Mouse (Mus musculus) cerebellum, adult 2 months (tissue): Measurements from ENCODE around the gene Cds1. TPM values are rescaled to one million over a fixed set of nuclear protein-coding genes. Genes with fewer than 3 reads are reported as not detected.
A peak's percentile ranks its signal among the peaks of the same experiment; 100 is the strongest.

Experiments
- DNase-seq, 2 experiments: peaks; one replicate each; pipeline ENCODE4 v3.0.0; 2021
- H3K27ac ChIP-seq: fragments of 200-500 bp; 2 replicates; pipeline ENCODE4 v1.5.1; 2012; ENCODE audit warnings: low read length, control low read depth, inconsistent platforms; ENCODE audit not compliant: insufficient read depth
- H3K27me3 ChIP-seq: fragments of 200-500 bp; 2 replicates; pipeline ENCODE4 v1.6.1; 2012; ENCODE audit warnings: inconsistent platforms, mild to moderate bottlenecking, low read length, moderate library complexity; ENCODE audit not compliant: control insufficient read depth, insufficient read depth
- H3K4me1 ChIP-seq: fragments of 200-500 bp; 2 replicates; pipeline ENCODE4 v1.6.1; 2011; ENCODE audit warnings: low read length; ENCODE audit not compliant: control insufficient read depth, insufficient read depth
- H3K4me3 ChIP-seq: fragments of 200-500 bp; replicated peaks from 2 replicates; pipeline ENCODE3; 2011; ENCODE audit warnings: mild to moderate bottlenecking, low read depth, low read length, control low read depth; ENCODE audit not compliant: insufficient read depth
- CTCF ChIP-seq: fragments of 200-500 bp; IDR thresholded peaks from 2 replicates; pipeline ENCODE4 v1.5.1; 2011; ENCODE audit warnings: low read depth, mild to moderate bottlenecking, control low read depth, low read length, moderate library complexity, borderline replicate concordance; ENCODE audit not compliant: insufficient read depth
- POLR2A ChIP-seq: fragments of 200-500 bp; IDR thresholded peaks from 2 replicates; pipeline ENCODE4 v1.6.1; 2011; ENCODE audit warnings: low read length, control low read depth, borderline replicate concordance; ENCODE audit not compliant: insufficient read depth
- WGBS: fragments of 180-500 bp; shearing (Covaris S2); methylation state at CpG from one replicate; pipeline ENCODE4 v1.1.7; 2018; 5-methylcytosine and 5-hydroxymethylcytosine counted together
- polyA plus RNA-seq: library from polyadenylated mRNA; depleted of rRNA; stranded (reverse); fragments of >200 nt; gene quantifications from 2 replicates; pipeline ENCODE4 v1.2.3, GENCODE M21; 2012

Gene Cds1
- polyA plus RNA-seq, 1 experiment: 97.8 TPM

DNA sequence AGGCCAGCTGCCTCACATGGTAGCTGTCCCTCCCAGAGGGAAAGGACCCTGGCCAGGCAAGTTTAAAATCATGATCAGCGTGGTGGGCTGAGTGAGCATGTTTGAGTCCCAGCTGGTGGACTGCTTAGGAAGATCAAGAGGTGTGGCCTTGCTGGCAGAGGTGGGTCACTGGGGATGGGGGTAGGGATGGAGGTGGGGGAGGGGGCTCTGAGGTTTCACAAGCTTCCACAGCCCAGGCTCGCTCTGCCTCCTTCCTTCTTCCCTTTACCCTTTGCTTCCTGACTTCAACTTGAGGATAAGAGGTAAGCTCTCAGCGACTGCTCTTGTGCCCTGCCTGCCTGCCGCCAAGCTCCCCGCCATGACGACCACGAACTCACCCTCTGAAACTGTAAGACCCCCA is 82.4 kb downstream of the Cds1 start:
- Histone ChIP-seq H3K27me3 (no peaks in the 10 kb centered on the region), H3K4me3 (no peak overlapping the region), H3K27ac (no peak overlapping the region), H3K4me1 (no peaks in the 10 kb centered on the region)
- 84% methylated on average over 7 of the region's 7 CpGs for WGBS
- TF ChIP-seq POLR2A: no peak
- DNase-seq: no peak

DNA sequence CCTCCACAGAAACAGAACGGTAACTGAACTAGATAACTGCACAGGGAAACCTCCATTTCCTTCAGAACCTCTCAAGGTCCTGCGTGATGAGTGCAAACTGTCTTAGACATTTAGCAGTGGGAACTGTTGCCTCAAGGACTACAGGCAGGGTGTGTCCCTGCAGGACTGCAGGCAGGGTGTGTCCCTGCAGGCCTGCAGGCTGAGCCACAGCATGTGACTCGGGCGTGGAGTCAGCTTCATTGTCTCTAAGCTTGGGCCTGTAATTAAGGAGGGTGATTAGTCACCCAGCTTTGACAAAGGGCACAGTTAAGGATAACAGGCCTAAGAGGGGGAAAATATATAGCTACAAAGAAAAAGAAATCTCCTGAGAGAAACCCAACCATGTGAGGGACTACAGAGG is 82.8 kb downstream of the Cds1 start:
- DNase-seq: no peak
- WGBS: 85% methylated on average over 4 of the region's 4 CpGs
- H3K27ac ChIP-seq: no peak overlapping the region

DNA sequence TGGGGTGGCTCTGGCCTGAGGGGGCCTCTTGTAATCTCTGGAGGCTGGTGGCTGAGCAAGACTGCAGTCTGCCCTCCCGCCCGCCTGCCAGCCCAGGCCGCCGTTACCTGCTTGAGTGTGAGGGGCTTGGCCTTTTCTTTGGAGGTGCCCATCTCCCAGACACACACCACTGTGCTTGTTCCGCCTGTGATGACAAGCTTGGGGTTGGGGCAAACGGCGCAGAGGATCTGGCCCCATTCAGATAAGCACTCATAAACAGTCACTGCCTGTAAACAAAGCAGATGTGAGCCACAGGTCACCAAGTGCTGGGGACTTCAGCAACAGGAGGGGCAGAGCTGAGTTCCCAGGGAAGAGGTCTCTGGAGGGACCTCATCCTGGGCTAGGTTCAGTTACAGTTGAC is 86.2 kb downstream of the Cds1 start:
- H3K4me1 ChIP-seq: no peaks in the 10 kb centered on the region
- no peaks in the 10 kb centered on the region for H3K27me3 ChIP-seq
- H3K27ac ChIP-seq: no peak overlapping the region
- 95% methylated on average over 7 of the region's 7 CpGs for WGBS
- no peak for TF ChIP-seq CTCF
- TF ChIP-seq POLR2A: no peak
- no peak overlapping the region for H3K4me3 ChIP-seq
- no peak for DNase-seq

More for the DNA sequence above, 82.8 kb downstream of the Cds1 start:
- Histone ChIP-seq H3K4me3 (no peak overlapping the region), H3K27me3 (no peaks in the 10 kb centered on the region), H3K4me1 (no peaks in the 10 kb centered on the region)
- no peak for TF ChIP-seq CTCF
- no peak for TF ChIP-seq POLR2A

DNA sequence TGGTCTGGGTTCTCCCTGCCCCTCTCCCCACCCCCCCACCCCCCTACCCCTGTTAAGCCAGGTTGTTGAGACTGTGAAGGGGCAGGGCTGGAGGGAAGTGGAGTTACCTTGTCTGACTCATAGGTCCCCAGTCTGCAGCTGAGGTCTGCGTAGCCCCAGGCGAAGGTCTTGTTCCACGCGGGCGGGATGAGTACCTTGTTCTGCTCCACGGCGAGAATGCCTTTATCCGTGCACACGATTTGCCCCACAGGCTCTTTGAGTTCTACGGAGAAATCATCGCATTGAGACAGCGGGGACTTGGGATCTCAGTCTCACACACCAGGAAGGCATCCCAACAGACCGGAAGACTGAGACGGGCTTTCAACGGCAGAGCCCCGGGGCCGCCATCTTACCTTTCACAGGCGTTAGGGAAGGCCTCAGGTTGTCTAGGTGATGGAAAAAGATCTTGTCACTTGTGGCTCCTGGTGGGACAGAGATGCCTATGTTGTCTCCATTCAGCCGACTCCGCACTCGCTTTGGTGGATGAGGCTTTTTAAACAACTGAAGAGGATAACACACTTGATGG is 87.3 kb downstream of the Cds1 start:
- DNase-seq: no peak
- Histone ChIP-seq H3K27me3 (no peaks in the 10 kb centered on the region), H3K4me3 (no peak overlapping the region), H3K27ac (no peak overlapping the region), H3K4me1 (no peaks in the 10 kb centered on the region)
- TF ChIP-seq CTCF (no peak), POLR2A (no peak)
- WGBS: 92% methylated on average over 21 of the region's 21 CpGs

DNA sequence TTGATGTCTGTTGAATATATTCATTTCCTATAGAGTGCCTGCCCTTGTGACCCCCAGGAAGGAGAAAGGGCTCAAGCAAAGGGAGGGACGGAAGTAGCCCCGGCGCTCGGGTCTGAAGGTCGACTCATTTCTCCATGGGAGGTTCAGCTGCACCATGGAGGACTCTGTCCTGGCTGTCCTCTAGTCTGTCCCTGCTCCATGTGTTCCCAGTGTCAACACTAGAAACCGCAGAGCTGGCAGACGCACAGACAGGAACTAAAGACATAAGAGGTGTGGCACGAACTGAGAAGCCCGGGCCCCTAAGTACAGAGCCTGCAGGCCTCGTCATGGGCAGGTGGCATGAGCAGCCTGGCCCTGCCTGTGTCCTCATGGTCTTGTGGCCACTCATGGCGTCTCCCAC is 89.2 kb downstream of the Cds1 start:
- 96% methylated on average over 11 of the region's 11 CpGs for WGBS

DNA sequence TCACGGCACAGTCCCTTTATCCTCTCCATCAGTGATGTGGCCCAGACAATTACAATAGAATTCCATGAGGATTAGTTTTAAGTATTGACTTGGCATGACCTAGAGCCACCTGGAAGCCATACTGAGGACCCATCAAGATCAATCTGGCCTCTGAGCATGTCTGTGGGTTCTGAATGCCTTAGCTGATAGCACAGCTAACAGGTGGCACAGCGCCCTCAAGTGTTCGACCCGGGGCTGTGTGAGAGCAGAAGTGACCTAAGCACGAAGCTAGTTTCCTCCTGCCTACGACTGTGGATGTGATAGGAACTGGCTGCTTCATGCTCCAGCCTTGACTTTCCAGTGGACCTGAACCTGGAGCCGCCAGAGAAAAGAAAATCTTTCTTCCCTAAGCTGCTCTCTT is 89.7 kb downstream of the Cds1 start:
- Histone ChIP-seq H3K4me3 (no peak overlapping the region), H3K4me1 (no peaks in the 10 kb centered on the region), H3K27me3 (no peaks in the 10 kb centered on the region), H3K27ac (no peak overlapping the region)
- TF ChIP-seq CTCF: peak; percentile 27; the same call in 1 of the 2 replicates
- no peak for TF ChIP-seq POLR2A
- DNase-seq: peak; percentile 27 to 32
- WGBS: 82% methylated on average over 7 of the region's 7 CpGs

More for the DNA sequence above, 89.2 kb downstream of the Cds1 start:
- Histone ChIP-seq H3K4me1 (no peaks in the 10 kb centered on the region), H3K4me3 (no peak overlapping the region), H3K27ac (no peak overlapping the region), H3K27me3 (no peaks in the 10 kb centered on the region)
- peak in 1 of 2 experiments; percentile 7 for DNase-seq
- no peak for TF ChIP-seq CTCF
- TF ChIP-seq POLR2A: no peak

DNA sequence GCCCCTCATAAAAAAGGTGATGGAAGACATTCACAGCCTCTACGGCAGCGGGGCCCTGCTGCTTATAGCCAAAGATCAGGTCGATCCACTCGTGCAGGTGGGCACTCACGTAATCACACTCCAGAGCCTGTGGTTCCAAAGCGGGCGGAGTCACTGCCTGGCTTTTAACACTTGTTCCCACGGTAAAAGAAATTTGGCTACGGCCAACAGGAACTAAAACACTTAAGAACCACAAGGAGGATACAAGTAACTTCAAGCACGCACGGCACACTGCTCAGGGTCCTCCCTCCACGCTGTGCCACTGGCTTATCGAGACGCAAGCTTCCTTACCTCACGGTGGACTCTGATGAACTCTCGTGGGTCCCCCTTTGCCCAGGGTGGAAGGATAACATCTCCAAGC is 90.5 kb downstream of the Cds1 start:
- WGBS: 94% methylated on average over 16 of the region's 16 CpGs
- no peak overlapping the region for H3K27ac ChIP-seq
- TF ChIP-seq POLR2A: no peak
- no peak for TF ChIP-seq CTCF
- no peaks in the 10 kb centered on the region for H3K27me3 ChIP-seq
- no peak overlapping the region for H3K4me3 ChIP-seq
- DNase-seq: peak in 1 of 2 experiments; percentile 7
- no peaks in the 10 kb centered on the region for H3K4me1 ChIP-seq

DNA sequence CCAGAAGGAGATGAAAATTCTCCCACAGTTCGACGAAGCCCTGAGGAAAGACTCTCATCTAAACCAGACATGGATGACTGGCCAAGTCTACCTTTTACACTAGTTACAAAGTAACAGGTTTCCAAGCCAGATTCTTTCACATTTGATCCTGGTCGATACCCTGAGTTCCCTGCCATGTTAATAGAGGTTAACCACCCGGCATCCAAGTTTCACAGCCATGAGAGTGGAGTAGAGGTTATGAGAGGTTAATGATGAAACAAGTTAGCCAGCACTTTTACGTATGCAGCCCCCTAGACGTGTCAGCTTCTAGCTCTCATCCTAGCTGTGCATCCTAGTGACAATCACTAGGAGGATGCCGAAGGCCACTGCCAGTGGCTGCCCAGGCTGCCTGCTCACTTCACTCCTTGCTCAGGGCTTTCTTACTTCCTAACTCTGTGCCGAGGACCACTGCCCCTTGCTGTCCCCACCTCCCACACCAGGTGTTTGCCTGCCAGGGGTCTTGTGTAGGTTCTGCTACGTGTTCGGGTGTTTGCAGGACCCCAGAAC is 94.0 kb downstream of the Cds1 start:
- no peak for DNase-seq
- WGBS: 87% methylated on average over 10 of the region's 10 CpGs
- no peak for TF ChIP-seq POLR2A
- no peak for TF ChIP-seq CTCF
- H3K4me1 ChIP-seq: no peaks in the 10 kb centered on the region
- no peak overlapping the region for H3K27ac ChIP-seq
- H3K27me3 ChIP-seq: no peaks in the 10 kb centered on the region
- H3K4me3 ChIP-seq: no peak overlapping the region
